Mouse (Mus musculus) megakaryocyte progenitor cell, adult 5-6 weeks (primary cell): ENCODE results near the gene Krtap27-1. TPM values are rescaled to one million over a fixed set of nuclear protein-coding genes. Genes with fewer than 3 reads are reported as not detected.

Experiments
- total RNA-seq, 2 experiments: library from RNA; stranded (forward) in 1 of 2; stranded (reverse) in 1 of 2; fragments of 157-497, 149-512 nt in 1 of 2; fragments of 200-1000 nt in 1 of 2; gene quantifications; 2 replicates each; pipeline versions ENCODE4 v1.2.3 to v1.2.4; 2015 to 2017

Gene Krtap27-1
- total RNA-seq, 2 experiments from 2014 or later, result not detected

Other genes with a start within 250 kb of the Krtap27-1 start
- not detected in 2 replicates for gene Cldn17, start 164.7 kb downstream of the Krtap27-1 start, total RNA-seq (2015)
- not detected in 2 replicates for gene Cldn17, start 164.7 kb downstream of the Krtap27-1 start, total RNA-seq (2017)
- not detected in 2 replicates for gene Cldn8, start 108.5 kb downstream of the Krtap27-1 start, total RNA-seq (2015)
- not detected in 2 replicates for gene Cldn8, start 108.5 kb downstream of the Krtap27-1 start, total RNA-seq (2017)
- gene Krtap24-1, start 59.4 kb downstream of the Krtap27-1 start, total RNA-seq (2015), result not detected in 2 replicates
- not detected in 2 replicates for gene Krtap24-1, start 59.4 kb downstream of the Krtap27-1 start, total RNA-seq (2017)
- not detected in 2 replicates for gene 2310079G19Rik, start 44.0 kb downstream of the Krtap27-1 start, total RNA-seq (2015)
- gene 2310079G19Rik, start 44.0 kb downstream of the Krtap27-1 start, total RNA-seq (2017), result not detected in 2 replicates
- gene Krtap26-1, start 23.9 kb downstream of the Krtap27-1 start, total RNA-seq (2015), result not detected in 2 replicates
- not detected in 2 replicates for gene Krtap26-1, start 23.9 kb downstream of the Krtap27-1 start, total RNA-seq (2017)
- not detected in 2 replicates for gene 2310061N02Rik, start 36.3 kb upstream of the Krtap27-1 start, total RNA-seq (2015)
- gene 2310061N02Rik, start 36.3 kb upstream of the Krtap27-1 start, total RNA-seq (2017), result not detected in 2 replicates
- gene Krtap13-1, start 57.2 kb upstream of the Krtap27-1 start, total RNA-seq (2015), result not detected in 2 replicates
- not detected in 2 replicates for gene Krtap13-1, start 57.2 kb upstream of the Krtap27-1 start, total RNA-seq (2017)
- not detected in 2 replicates for gene Krtap13, start 80.0 kb upstream of the Krtap27-1 start, total RNA-seq (2015)
- not detected in 2 replicates for gene Krtap13, start 80.0 kb upstream of the Krtap27-1 start, total RNA-seq (2017)
- gene 2310034C09Rik, start 87.2 kb upstream of the Krtap27-1 start, total RNA-seq (2015), result not detected in 2 replicates
- not detected in 2 replicates for gene 2310034C09Rik, start 87.2 kb upstream of the Krtap27-1 start, total RNA-seq (2017)
- gene 2310057N15Rik, start 102.5 kb upstream of the Krtap27-1 start, total RNA-seq (2015), result not detected in 2 replicates
- gene 2310057N15Rik, start 102.5 kb upstream of the Krtap27-1 start, total RNA-seq (2017), result not detected in 2 replicates
- not detected in 2 replicates for gene Gm5965, start 106.2 kb upstream of the Krtap27-1 start, total RNA-seq (2015)
- gene Gm5965, start 106.2 kb upstream of the Krtap27-1 start, total RNA-seq (2017), result not detected in 2 replicates
- not detected in 2 replicates for gene Gm20741, start 140.5 kb upstream of the Krtap27-1 start, total RNA-seq (2015)
- gene Gm20741, start 140.5 kb upstream of the Krtap27-1 start, total RNA-seq (2017), result not detected in 2 replicates
- gene Krtap15, start 148.5 kb upstream of the Krtap27-1 start, total RNA-seq (2015), result not detected in 2 replicates
- gene Krtap15, start 148.5 kb upstream of the Krtap27-1 start, total RNA-seq (2017), result not detected in 2 replicates
- gene Krtap14, start 154.5 kb upstream of the Krtap27-1 start, total RNA-seq (2015), result not detected in 2 replicates
- gene Krtap14, start 154.5 kb upstream of the Krtap27-1 start, total RNA-seq (2017), result not detected in 2 replicates
- not detected in 2 replicates for gene Krtap19-1, start 197.7 kb upstream of the Krtap27-1 start, total RNA-seq (2015)
- gene Krtap19-1, start 197.7 kb upstream of the Krtap27-1 start, total RNA-seq (2017), result not detected in 2 replicates
- not detected in 2 replicates for gene Krtap19-2, start 202.6 kb upstream of the Krtap27-1 start, total RNA-seq (2015)
- gene Krtap19-2, start 202.6 kb upstream of the Krtap27-1 start, total RNA-seq (2017), result not detected in 2 replicates
- not detected in 2 replicates for gene Krtap19-3, start 206.4 kb upstream of the Krtap27-1 start, total RNA-seq (2015)
- gene Krtap19-3, start 206.4 kb upstream of the Krtap27-1 start, total RNA-seq (2017), result not detected in 2 replicates
- not detected in 2 replicates for gene Krtap19-4, start 213.4 kb upstream of the Krtap27-1 start, total RNA-seq (2015)
- gene Krtap19-4, start 213.4 kb upstream of the Krtap27-1 start, total RNA-seq (2017), result not detected in 2 replicates
- not detected in 2 replicates for gene Krtap19-5, start 224.8 kb upstream of the Krtap27-1 start, total RNA-seq (2015)
- not detected in 2 replicates for gene Krtap19-5, start 224.8 kb upstream of the Krtap27-1 start, total RNA-seq (2017)